Mouse (Mus musculus) forebrain, embryonic 11.5 days (tissue): ENCODE measurements around the gene Magi2. TPM values are rescaled to one million over a fixed set of nuclear protein-coding genes. Genes with fewer than 3 reads are reported as not detected.
"Not testable (repeated sequence)": the region's sequence is repeated elsewhere in the genome, so short reads cannot be mapped to it uniquely, and the experiment has no call there.

Experiments used
- ATAC-seq: fragments of 200-750 bp; cut with Nextera tagmentation; replicated peaks from 2 replicates; pipeline ENCODE4 v1.8.0; 2017; ENCODE audit warnings: moderate TSS enrichment; ENCODE audit not compliant: low FRiP score
- DNase-seq: peaks from one replicate; pipeline ENCODE4 v3.0.0-alpha.2; 2017; ENCODE audit warnings: low spot score
- H3K27ac ChIP-seq: fragments of 300-500 bp; sonication (generic); 2 replicates; pipeline ENCODE4 v1.5.1; 2014; ENCODE audit warnings: low read depth, low read length
- H3K27me3 ChIP-seq: fragments of 300-500 bp; sonication (generic); 2 replicates; pipeline ENCODE4 v1.6.1; 2014; ENCODE audit warnings: mild to moderate bottlenecking, low read length, mixed read lengths; ENCODE audit not compliant: control insufficient read depth, insufficient read depth
- H3K36me3 ChIP-seq: fragments of 300-500 bp; sonication (generic); 2 replicates; pipeline ENCODE4 v1.6.1; 2014; ENCODE audit warnings: mild to moderate bottlenecking, low read length, moderate library complexity, mixed read lengths; ENCODE audit not compliant: control insufficient read depth, insufficient read depth
- H3K4me1 ChIP-seq: fragments of 300-500 bp; sonication (generic); replicated peaks from 2 replicates; pipeline ENCODE4 v1.6.1; 2014; ENCODE audit warnings: low read length, mixed read lengths; ENCODE audit not compliant: control insufficient read depth, insufficient read depth
- H3K4me2 ChIP-seq: fragments of 300-500 bp; sonication (generic); 2 replicates; pipeline ENCODE4 v1.6.1; 2014; ENCODE audit warnings: low read depth, mild to moderate bottlenecking, low read length, moderate library complexity, mixed read lengths; ENCODE audit not compliant: severe bottlenecking
- H3K4me3 ChIP-seq: fragments of 300-500 bp; sonication (generic); 2 replicates; pipeline ENCODE4 v1.5.1; 2014; ENCODE audit warnings: low read depth, low read length
- H3K9ac ChIP-seq: fragments of 300-500 bp; sonication (generic); 2 replicates; pipeline ENCODE4 v1.6.1; 2014; ENCODE audit warnings: low read length
- H3K9me3 ChIP-seq: fragments of 300-500 bp; sonication (generic); 2 replicates; pipeline ENCODE4 v1.6.1; 2016; ENCODE audit warnings: low read length, mixed read lengths; ENCODE audit not compliant: control insufficient read depth
- WGBS: fragments of 180-500 bp; shearing (Covaris S2); extraction: QIAGEN DNeasy Blood & Tissue Kit; methylation state at CpG from one replicate; pipeline ENCODE4 v1.1.7; 2014; 5-methylcytosine and 5-hydroxymethylcytosine counted together
- polyA plus RNA-seq: library from polyadenylated mRNA; unstranded; fragments of >200 nt; fragmentation: Nextera tagmentation; extraction: Ambion mirVana; gene quantifications from 2 replicates; pipeline ENCODE4 v1.2.1, GENCODE M21; 2014

Magi2 gene
- polyA plus RNA-seq, 1 experiment from 2014 or later, result 10.2 TPM

- Histone ChIP-seq H3K4me2 (no peak overlapping the region), H3K9me3 (no peaks in the 10 kb centered on the region), H3K4me3 (no peak overlapping the region), H3K27ac (no peak overlapping the region), H3K27me3 (no peaks in the 10 kb centered on the region), H3K9ac (no peak overlapping the region), H3K4me1 (no peaks in the 10 kb centered on the region), H3K36me3 (no peaks in the 10 kb centered on the region)
- ATAC-seq (no peak), DNase-seq (no peak)
- WGBS, result 97% methylated on average over 1 of the region's 1 CpGs
Measured at GRCm38 (mm10) chr5:19368175-19368574, 141.3 kb downstream of the Magi2 start.

- H3K4me3 ChIP-seq, result no peak overlapping the region
- no peak overlapping the region for H3K27ac ChIP-seq
- no peaks in the 10 kb centered on the region for H3K27me3 ChIP-seq
- H3K4me2 ChIP-seq, result no peak overlapping the region
- no peaks in the 10 kb centered on the region for H3K4me1 ChIP-seq
- no peak overlapping the region for H3K9ac ChIP-seq
- ATAC-seq (no peak), DNase-seq (no peak)
- H3K36me3 ChIP-seq, result no peaks in the 10 kb centered on the region
- H3K9me3 ChIP-seq, result no peaks in the 10 kb centered on the region
- WGBS, result 81% methylated on average over 3 of the region's 3 CpGs
Measured at GRCm38 (mm10) chr5:19395876-19396275, 169.0 kb downstream of the Magi2 start.

DNA sequence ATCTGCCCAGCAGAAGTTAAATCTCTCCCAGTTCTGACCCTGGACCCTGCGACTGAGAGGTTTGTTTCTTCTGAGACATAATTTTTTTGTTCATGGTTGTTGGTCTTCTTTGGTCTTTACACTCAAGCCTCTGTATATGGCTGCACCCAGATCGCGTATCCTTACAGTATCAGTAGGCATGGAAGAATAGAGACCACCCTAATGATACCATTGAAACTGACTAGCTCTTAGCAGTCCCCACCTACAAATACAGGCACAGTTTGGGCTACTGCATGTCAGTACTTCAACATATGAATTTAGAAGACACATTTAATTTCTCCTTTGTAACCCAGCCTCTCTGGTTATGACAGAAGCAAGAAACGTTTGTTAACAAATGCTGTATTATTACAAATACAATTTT lies 173.5 kb downstream of the Magi2 start:
- H3K36me3 ChIP-seq, result no peaks in the 10 kb centered on the region
- no peaks in the 10 kb centered on the region for H3K9me3 ChIP-seq
- H3K4me2 ChIP-seq, result no peak overlapping the region
- DNase-seq (no peak), ATAC-seq (no peak)
- H3K9ac ChIP-seq, result no peak overlapping the region
- H3K4me3 ChIP-seq, result no peak overlapping the region
- no peak overlapping the region for H3K27ac ChIP-seq
- WGBS, result 93% methylated on average over 4 of the region's 4 CpGs
- H3K4me1 ChIP-seq, result no peaks in the 10 kb centered on the region
- no peaks in the 10 kb centered on the region for H3K27me3 ChIP-seq

DNA sequence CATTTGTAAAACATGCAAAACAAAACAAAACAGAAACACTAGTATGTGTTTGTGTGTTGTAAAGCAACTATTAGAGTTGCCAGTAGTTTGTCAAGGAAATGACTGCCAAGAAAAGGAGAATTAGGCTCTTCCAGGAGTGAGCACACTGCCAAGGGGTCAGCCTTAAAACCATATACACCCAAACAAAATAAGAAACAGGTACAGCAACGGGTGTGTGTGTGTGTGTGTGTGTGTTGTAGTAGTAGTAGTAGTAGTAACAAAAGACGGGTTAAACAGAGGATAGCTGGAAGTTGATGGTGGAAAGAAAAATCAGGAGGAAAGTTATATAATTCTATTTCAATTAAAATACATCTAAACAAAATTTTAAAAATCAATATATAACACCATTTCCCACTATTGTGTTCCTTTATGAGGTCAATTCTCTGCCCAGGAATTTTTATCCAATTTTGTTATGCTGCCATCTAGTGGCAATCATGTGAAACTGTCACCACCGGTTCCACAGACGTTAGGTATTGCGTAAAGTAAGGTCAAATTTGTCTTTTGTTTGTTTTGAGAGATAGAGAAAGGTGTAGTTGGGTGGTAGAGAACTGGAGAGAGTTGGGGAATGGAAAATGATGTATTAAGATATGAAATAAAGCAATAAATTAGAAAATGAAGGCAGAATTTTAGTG lies 174.0 kb downstream of the Magi2 start:
- no peak overlapping the region for H3K4me3 ChIP-seq
- no peaks in the 10 kb centered on the region for H3K4me1 ChIP-seq
- ATAC-seq, result peak; percentile 66
- H3K9me3 ChIP-seq, result no peaks in the 10 kb centered on the region
- DNase-seq, result no peak
- H3K9ac ChIP-seq, result no peak overlapping the region
- WGBS, result 51% methylated on average over 5 of the region's 5 CpGs
- no peak overlapping the region for H3K4me2 ChIP-seq
- H3K27ac ChIP-seq, result no peak overlapping the region
- H3K36me3 ChIP-seq, result no peaks in the 10 kb centered on the region
- H3K27me3 ChIP-seq, result no peaks in the 10 kb centered on the region

GRCm38 (mm10) chr5:19404268-19404667 lies 177.4 kb downstream of the Magi2 start:
- not testable (repeated sequence) for H3K27me3 ChIP-seq, H3K9ac ChIP-seq, H3K36me3 ChIP-seq, H3K4me2 ChIP-seq, H3K27ac ChIP-seq, ATAC-seq, H3K4me3 ChIP-seq, H3K9me3 ChIP-seq, DNase-seq, H3K4me1 ChIP-seq
- 76% methylated on average over 1 of the region's 1 CpGs for WGBS

GRCm38 (mm10) chr5:19414556-19414955 lies 187.7 kb downstream of the Magi2 start:
- Histone ChIP-seq H3K27me3 (no peaks in the 10 kb centered on the region), H3K4me1 (no peaks in the 10 kb centered on the region), H3K9ac (no peak overlapping the region), H3K9me3 (no peaks in the 10 kb centered on the region), H3K27ac (no peak overlapping the region), H3K36me3 (no peaks in the 10 kb centered on the region), H3K4me2 (no peak overlapping the region), H3K4me3 (no peak overlapping the region)
- DNase-seq, result no peak
- ATAC-seq, result no peak
- 63% methylated on average over 4 of the region's 4 CpGs for WGBS

DNA sequence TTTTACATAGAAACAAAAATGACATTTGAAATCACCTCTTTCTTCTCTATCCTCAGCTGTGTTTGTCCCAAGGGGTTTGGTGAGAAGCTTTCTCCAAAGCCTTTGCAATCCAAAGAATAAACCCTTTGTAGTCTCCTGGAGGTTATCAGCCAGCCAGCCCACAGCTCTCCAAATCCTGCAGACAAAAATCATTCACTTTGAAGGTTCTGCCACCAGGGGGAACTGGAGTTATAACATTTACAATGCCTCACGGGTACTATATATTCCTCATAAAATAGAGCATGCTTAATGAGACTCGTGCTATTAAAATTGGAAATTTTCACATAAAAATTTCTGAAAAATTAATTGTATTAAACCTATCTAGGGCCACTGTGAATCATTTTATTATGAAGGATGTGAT lies 202.5 kb downstream of the Magi2 start:
- WGBS, result 49% methylated on average over 2 of the region's 2 CpGs
- H3K36me3 ChIP-seq, result no peaks in the 10 kb centered on the region
- ATAC-seq (peak; percentile 76; the same call in 1 of the 2 replicates), DNase-seq (no peak)
- H3K9me3 ChIP-seq, result no peaks in the 10 kb centered on the region
- no peak overlapping the region for H3K4me2 ChIP-seq
- H3K27me3 ChIP-seq, result no peaks in the 10 kb centered on the region
- H3K4me1 ChIP-seq, result no peaks in the 10 kb centered on the region
- H3K9ac ChIP-seq, result no peak overlapping the region
- no peak overlapping the region for H3K27ac ChIP-seq
- H3K4me3 ChIP-seq, result no peak overlapping the region

DNA sequence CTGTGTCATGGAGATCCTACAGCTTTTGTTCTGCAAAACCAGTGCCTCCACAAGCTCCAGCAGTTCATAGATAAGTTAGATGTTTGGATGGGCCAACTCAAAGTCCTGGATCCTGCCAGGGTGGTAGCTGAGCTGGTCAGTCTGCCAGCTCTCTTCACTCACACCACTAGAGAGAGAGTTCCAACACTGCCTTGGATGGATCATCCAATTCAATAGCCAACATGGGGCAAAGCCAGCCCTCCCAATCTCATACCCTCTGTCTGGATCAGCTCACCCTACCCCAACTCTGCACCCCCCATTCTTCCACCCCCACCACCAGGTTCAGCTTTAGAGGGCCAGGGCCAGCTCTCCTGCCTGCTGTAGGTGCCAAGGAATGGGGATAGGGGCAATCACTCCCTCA lies 235.7 kb downstream of the Magi2 start:
- Histone ChIP-seq H3K36me3 (no peaks in the 10 kb centered on the region), H3K27ac (no peak overlapping the region), H3K4me3 (no peak overlapping the region), H3K9ac (no peak overlapping the region), H3K4me2 (no peak overlapping the region), H3K27me3 (no peaks in the 10 kb centered on the region), H3K9me3 (no peaks in the 10 kb centered on the region), H3K4me1 (no peaks in the 10 kb centered on the region)
- ATAC-seq (no peak), DNase-seq (no peak)

DNA sequence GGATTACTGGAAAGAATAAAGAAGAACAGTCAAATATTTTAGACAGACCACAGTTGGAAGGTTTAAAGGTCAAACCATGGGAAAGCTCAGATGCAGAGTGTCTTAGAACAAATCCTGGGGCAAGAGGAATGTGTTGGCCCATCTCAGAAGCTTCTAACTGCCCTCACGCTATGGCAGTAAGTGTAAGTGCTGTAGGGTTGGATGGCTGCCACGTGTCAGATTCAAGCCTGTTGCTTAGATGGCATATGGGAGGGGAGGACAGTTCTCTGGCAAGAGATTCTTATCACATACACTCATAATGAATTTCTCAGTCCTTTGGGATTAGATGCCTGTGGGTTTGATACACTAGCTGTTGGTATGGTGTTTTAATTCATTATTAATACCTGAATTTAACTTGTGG lies 238.5 kb downstream of the Magi2 start:
- no peak overlapping the region for H3K9ac ChIP-seq
- no peak overlapping the region for H3K27ac ChIP-seq
- no peak overlapping the region for H3K4me2 ChIP-seq
- H3K4me1 ChIP-seq, result no peaks in the 10 kb centered on the region
- ATAC-seq (no peak), DNase-seq (no peak)
- H3K9me3 ChIP-seq, result no peaks in the 10 kb centered on the region
- H3K36me3 ChIP-seq, result no peaks in the 10 kb centered on the region
- H3K4me3 ChIP-seq, result no peak overlapping the region
- no peaks in the 10 kb centered on the region for H3K27me3 ChIP-seq
- 61% methylated on average over 2 of the region's 2 CpGs for WGBS
